Mouse (Mus musculus): ENCODE data around the gene Kat5. TPM values are rescaled to one million over a fixed set of nuclear protein-coding genes. Genes with fewer than 3 reads are reported as not detected.

Kat5 gene
- 42.7 and 55.8 TPM in 2 replicates for polyA plus RNA-seq (2015; fragmentation: Nextera tagmentation; extraction: Ambion mirVana)

DNA sequence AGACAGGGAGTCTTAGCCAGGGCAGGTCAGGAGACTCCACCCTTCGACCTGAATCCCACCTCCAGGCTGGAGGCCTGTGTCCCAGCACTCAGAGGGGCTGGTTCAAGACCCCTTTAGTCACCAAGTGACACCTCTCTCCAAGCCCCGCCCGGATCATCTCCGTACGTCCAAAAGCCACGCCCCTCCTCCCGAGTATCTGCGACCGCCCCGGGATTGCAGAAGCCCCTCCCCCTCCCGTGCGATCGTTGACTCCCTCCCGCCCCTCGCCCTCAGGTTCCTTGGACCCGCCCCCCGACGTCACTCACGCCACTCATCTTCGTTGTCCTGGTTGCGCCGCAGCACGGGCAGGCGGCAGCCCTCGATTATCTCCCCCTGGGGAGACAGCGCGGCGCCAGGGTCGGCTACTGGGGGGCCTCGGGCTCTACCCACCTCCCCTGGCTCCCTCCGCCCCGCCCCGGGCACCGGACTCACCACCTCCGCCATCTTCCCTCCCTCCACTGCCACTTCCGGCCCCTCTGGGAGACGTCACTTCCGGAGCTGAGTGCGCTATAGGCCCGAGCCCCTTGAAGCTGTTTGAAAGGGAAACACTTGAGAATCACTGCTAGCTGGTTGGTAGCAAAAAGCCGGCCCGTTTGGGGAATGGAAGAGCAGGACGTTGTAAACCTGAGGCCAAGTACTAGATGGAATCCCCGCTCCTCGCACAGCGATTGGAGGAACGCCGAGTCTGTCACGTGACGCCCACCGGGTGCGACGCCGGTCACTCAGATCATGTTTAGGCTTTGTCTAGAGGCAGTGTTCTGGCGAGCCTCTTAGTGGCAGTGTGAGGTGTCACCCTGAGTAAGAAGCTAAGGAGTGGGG is at the start of gene Kat5:
Gene Kat5 (minus strand): TSS at position 691 of the 858 bp plus-strand sequence.

DNA sequence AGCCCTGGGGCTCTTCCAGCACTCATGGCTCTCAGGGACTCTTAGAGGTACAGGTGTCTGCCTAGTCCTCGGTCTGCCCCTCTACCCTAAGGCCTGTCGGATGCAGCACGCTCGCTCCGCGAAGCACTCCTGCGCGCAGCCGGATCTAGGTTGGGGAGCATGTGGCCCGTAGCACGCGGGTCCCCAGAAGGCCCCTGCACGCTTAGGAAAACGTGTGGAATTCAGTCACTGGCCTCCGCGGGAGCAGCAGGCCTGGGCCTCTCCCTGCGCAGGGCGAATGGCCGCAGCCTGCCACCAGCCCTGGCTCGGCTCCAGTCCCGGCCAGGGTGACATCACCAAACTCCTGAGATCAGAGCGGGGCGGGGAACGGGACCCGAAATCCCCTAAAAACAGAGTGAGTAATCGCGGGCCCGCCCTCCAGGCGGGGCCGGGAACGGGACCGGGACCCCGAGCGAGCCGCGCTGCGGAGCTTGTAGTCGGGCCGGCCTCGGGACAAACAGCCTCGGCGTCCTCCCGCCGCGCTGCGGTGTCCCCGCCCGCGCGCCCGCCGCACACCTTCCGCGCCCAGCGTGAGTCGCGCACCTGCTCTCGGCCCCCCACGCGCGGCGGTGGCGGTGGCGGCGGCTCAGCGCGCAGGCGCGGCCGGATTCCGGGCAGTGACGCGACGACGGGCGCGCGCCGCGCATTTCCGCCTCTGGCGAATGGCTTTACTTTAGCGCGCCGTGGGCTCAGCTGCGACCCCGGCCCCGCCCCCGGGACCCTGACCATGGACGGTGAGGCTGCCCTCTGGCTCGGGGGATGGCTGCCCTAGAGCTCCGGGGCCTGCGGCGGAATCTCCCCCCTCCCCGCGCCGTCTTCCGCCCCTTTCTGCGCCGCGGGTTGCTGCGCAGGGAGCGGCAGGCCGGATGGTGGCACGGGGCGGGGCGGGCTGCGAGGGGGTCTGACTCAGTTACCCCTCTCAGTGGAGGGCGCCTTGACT is 27.3 kb upstream of the Kat5 start, which contains the start of gene Rela:
Gene Rela (plus strand): TSS at position 415 of the 979 bp plus-strand sequence.

DNA sequence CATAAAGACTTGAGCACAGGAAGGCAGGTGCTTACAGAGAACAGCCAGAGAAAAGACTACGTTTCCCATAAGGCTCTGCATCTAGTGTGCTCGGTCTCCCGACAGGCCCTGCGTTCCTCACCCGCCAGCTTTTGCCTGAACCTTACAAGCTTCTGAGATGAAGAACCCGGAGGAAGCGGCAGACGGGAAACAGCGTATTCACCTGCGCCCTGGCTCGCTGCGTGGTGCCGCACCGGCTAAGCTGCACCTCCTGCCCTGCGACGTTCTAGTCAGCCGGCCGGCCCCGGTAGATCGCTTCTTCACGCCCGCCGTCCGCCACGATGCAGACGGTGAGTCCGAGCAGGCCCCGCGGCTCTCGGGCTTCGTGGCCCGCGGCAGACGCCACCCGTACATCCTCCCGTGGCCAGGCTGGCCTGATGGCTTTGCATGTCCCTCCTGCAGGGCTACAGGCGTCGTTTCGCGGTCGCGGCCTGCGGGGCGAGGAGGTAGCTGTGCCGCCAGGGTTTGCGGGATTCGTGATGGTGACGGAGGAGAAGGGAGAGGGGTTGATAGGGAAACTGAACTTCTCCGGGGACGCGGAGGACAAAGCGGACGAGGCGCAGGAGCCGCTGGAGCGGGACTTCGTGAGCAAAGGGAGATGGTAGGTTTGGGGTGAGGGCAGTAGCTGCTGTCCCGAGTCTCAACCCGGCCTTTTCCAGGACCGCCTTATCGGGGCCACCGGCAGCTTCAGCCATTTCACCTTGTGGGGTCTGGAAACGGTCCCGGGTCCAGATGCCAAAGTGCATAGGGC is 8.1 kb downstream of the Kat5 start, which contains the start of gene Rnaseh2c:
Gene Rnaseh2c (plus strand): TSS at position 122 of the 790 bp plus-strand sequence.

DNA sequence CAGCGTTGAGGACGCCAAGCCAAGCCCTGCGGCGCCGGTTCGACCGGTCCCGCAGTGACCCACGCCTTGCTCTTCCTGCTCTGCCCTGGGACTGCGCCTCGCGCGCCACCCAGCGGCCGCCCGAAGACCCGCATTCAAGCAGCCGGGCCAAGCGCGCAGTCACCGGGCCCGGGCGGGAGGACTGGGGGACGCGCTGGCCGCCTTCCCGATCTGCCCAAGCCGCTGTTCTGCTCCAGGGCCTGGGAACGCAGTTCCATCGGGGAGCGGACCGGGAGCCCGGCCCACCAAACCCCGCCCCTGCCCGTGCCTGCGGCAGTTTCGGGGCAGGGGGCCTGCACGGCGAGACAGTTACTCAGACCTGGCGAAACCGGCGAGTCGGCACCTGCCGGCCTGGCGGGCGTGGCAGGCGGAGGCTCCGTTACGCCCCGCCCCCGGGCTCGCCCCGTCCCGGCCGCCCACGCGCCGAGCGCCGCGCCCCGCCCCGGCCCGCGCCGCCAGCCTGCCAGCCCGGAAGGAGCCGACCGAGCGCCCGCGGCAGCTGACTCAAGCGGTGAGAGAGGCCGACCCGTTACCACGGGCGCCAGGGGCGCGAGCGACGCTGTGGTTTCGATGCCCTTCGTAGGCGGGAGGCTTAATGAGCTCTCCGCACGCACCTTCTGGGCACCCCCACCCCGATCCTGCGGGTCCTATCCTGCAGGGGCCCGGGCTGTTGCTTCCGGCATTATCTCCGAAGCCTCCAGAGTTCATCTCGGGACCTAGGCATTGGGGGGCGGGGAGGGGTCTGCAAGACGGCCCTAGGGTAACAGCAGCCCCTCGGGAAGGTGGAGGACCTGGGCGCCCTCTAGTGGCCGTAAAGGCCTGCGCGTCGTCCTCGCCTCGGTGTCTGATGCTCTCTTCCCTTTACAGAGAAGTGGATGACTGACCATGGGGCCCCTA is 42.2 kb downstream of the Kat5 start, which contains the start of gene Ap5b1:
Gene Ap5b1 (plus strand): TSS at position 492 of the 936 bp plus-strand sequence.

DNA sequence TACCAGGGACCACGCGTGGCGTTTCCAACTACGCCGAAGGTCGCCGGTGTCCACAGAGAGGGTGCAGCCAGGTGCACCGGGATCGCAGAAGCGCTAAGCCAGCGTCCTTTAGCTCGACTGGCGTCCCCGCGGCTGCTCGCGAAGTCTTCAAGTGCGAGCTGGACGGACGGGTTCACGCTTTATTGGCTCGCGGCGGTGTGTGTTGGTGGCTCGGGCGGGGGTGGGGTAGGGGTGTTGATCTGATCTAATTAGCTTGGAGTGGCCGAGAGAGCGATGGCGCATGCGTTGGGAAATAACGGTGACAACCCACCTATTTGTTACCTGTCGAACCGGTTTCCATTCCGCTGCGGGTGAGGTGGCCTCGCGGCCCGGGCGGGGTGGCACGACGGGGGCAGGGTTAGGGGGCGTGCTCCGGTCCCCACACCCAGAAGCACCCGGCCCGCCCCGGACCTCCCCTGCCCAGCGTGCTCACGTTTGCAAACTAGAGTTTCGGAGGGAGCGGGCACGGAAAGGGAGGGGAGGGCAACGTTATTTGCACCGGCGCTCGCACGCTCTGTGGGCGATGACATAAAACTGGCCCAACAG is 49.5 kb downstream of the Kat5 start, which contains the start of gene Ovol1:
Gene Ovol1 (minus strand): TSS at position 190 of the 585 bp plus-strand sequence.

Other genes with a start within 250 kb of the Kat5 start
- 23.8 and 31.0 TPM in 2 replicates for gene Eif1ad, start 243.5 kb downstream of the Kat5 start, polyA plus RNA-seq (2015; fragmentation: Nextera tagmentation; extraction: Ambion mirVana)
- gene Banf1, start 243.1 kb downstream of the Kat5 start, polyA plus RNA-seq (2015; fragmentation: Nextera tagmentation; extraction: Ambion mirVana), result 194 and 261 TPM in 2 replicates
- 36.8 and 43.5 TPM in 2 replicates for gene Sart1, start 221.5 kb downstream of the Kat5 start, polyA plus RNA-seq (2015; fragmentation: Nextera tagmentation; extraction: Ambion mirVana)
- gene Tsga10ip, start 207.7 kb downstream of the Kat5 start, polyA plus RNA-seq (2015; fragmentation: Nextera tagmentation; extraction: Ambion mirVana), result not detected in 2 replicates
- 284 and 285 TPM in 2 replicates for gene Drap1, start 185.3 kb downstream of the Kat5 start, polyA plus RNA-seq (2015; fragmentation: Nextera tagmentation; extraction: Ambion mirVana)
- 42.0 and 47.6 TPM in 2 replicates for gene AI837181, start 185.1 kb downstream of the Kat5 start, polyA plus RNA-seq (2015; fragmentation: Nextera tagmentation; extraction: Ambion mirVana)
- gene Fosl1, start 162.7 kb downstream of the Kat5 start, polyA plus RNA-seq (2015; fragmentation: Nextera tagmentation; extraction: Ambion mirVana), result not detected in 2 replicates
- 12.7 and 16.2 TPM in 2 replicates for gene Ccdc85b, start 152.3 kb downstream of the Kat5 start, polyA plus RNA-seq (2015; fragmentation: Nextera tagmentation; extraction: Ambion mirVana)
- 92.0 and 126 TPM in 2 replicates for gene Fibp, start 149.6 kb downstream of the Kat5 start, polyA plus RNA-seq (2015; fragmentation: Nextera tagmentation; extraction: Ambion mirVana)
- 0.36 and 1.1 TPM in 2 replicates for gene Ctsw, start 141.7 kb downstream of the Kat5 start, polyA plus RNA-seq (2015; fragmentation: Nextera tagmentation; extraction: Ambion mirVana)
- gene Efemp2, start 136.3 kb downstream of the Kat5 start, polyA plus RNA-seq (2015; fragmentation: Nextera tagmentation; extraction: Ambion mirVana), result 77.3 and 88.0 TPM in 2 replicates
- 18.1 and 22.0 TPM in 2 replicates for gene Mus81, start 121.8 kb downstream of the Kat5 start, polyA plus RNA-seq (2015; fragmentation: Nextera tagmentation; extraction: Ambion mirVana)
- 1,277 and 1,424 TPM in 2 replicates for gene Cfl1, start 119.8 kb downstream of the Kat5 start, polyA plus RNA-seq (2015; fragmentation: Nextera tagmentation; extraction: Ambion mirVana)
- gene 1700020D05Rik, start 106.5 kb downstream of the Kat5 start, polyA plus RNA-seq (2015; fragmentation: Nextera tagmentation; extraction: Ambion mirVana), result not detected in 2 replicates
- 14.4 and 16.0 TPM in 2 replicates for gene Snx32, start 99.7 kb downstream of the Kat5 start, polyA plus RNA-seq (2015; fragmentation: Nextera tagmentation; extraction: Ambion mirVana)
- 0.36 and 0.41 TPM in 2 replicates for gene Ovol1, start 49.6 kb downstream of the Kat5 start, polyA plus RNA-seq (2015; fragmentation: Nextera tagmentation; extraction: Ambion mirVana)
- gene Ap5b1, start 42.2 kb downstream of the Kat5 start, polyA plus RNA-seq (2015; fragmentation: Nextera tagmentation; extraction: Ambion mirVana), result 1.0 and 4.3 TPM in 2 replicates
- 189 and 232 TPM in 2 replicates for gene Rnaseh2c, start 8.4 kb downstream of the Kat5 start, polyA plus RNA-seq (2015; fragmentation: Nextera tagmentation; extraction: Ambion mirVana)
- gene Rela, start 27.2 kb upstream of the Kat5 start, polyA plus RNA-seq (2015; fragmentation: Nextera tagmentation; extraction: Ambion mirVana), result 32.7 and 55.1 TPM in 2 replicates
- gene Sipa1, start 53.5 kb upstream of the Kat5 start, polyA plus RNA-seq (2015; fragmentation: Nextera tagmentation; extraction: Ambion mirVana), result 23.6 and 38.7 TPM in 2 replicates
- gene Map3k11, start 78.5 kb upstream of the Kat5 start, polyA plus RNA-seq (2015; fragmentation: Nextera tagmentation; extraction: Ambion mirVana), result 20.8 and 28.6 TPM in 2 replicates
- gene Pcnx3, start 78.7 kb upstream of the Kat5 start, polyA plus RNA-seq (2015; fragmentation: Nextera tagmentation; extraction: Ambion mirVana), result 8.7 and 15.1 TPM in 2 replicates
- 0.33 and 0.57 TPM in 2 replicates for gene Kcnk7, start 94.1 kb upstream of the Kat5 start, polyA plus RNA-seq (2015; fragmentation: Nextera tagmentation; extraction: Ambion mirVana)
- gene Ehbp1l1, start 116.1 kb upstream of the Kat5 start, polyA plus RNA-seq (2015; fragmentation: Nextera tagmentation; extraction: Ambion mirVana), result 20.3 and 23.5 TPM in 2 replicates
- gene Fam89b, start 119.4 kb upstream of the Kat5 start, polyA plus RNA-seq (2015; fragmentation: Nextera tagmentation; extraction: Ambion mirVana), result 86.7 and 91.8 TPM in 2 replicates
- 50.6 and 57.0 TPM in 2 replicates for gene Ltbp3, start 130.7 kb upstream of the Kat5 start, polyA plus RNA-seq (2015; fragmentation: Nextera tagmentation; extraction: Ambion mirVana)
- gene Scyl1, start 161.2 kb upstream of the Kat5 start, polyA plus RNA-seq (2015; fragmentation: Nextera tagmentation; extraction: Ambion mirVana), result 50.3 and 69.4 TPM in 2 replicates